Mouse (Mus musculus): Measurements from ENCODE around the gene Raver2. TPM values are rescaled to one million over a fixed set of nuclear protein-coding genes. Genes with fewer than 3 reads are reported as not detected.
A peak's percentile ranks its signal among the peaks of the same experiment; 100 is the strongest.

Raver2 gene
- total RNA-seq, 2 experiments from 2014 or later = 5.9 TPM

- DNase-seq = no peak
Measured at GRCm38 (mm10) chr4:101107122-101107521, 38.3 kb downstream of the Raver2 start.

GRCm38 (mm10) chr4:101121002-101121401, 52.2 kb downstream of the Raver2 start:
- no peak for DNase-seq

- no peak for DNase-seq
Measured at GRCm38 (mm10) chr4:101135013-101135412, 66.2 kb downstream of the Raver2 start.

- DNase-seq = no peak
Measured at GRCm38 (mm10) chr4:101135909-101136308, 67.1 kb downstream of the Raver2 start.

- no peak for DNase-seq
Measured at GRCm38 (mm10) chr4:101137975-101138374, 69.2 kb downstream of the Raver2 start.

DNA sequence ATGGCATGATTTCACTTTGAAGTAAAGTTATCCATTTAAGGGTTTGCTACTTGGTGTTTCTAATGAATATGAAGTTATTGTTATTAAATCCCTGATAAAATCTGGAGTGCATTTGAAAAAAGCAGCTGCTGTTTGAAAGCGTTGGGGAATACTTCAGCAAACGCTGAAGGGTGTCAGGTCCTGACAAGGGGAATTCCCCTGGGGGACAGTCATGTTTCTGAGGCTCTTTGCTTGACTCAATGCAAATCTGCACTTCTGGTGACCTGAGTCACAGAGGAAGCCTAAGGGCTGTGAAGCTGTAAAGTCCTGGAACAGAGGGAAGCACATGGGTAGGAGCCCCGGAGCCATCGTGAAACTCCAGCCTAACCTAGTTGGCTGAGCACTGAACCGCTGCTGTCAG, 73.0 kb downstream of the Raver2 start:
- DNase-seq = no peak

GRCm38 (mm10) chr4:101143901-101144300, 75.1 kb downstream of the Raver2 start:
- no peak for DNase-seq

DNA sequence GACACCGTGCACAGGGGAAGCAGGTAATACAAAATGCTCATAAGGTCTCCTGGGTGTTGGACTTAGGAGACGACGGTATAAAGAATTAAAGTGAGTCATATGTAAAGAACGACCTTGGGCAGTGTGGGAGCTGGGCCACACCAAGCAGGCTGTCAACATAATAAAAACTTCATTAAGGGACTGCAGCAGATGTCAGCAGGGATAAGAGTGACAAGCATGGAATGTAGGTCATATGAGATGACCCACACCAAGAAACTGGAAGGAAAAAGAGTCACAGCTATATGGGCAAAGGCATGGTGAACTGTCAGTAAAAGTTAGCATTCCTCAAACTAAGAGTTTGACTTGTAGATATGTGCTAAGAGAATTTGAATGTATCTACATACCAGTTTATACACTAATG, 75.6 kb downstream of the Raver2 start:
- DNase-seq = no peak

GRCm38 (mm10) chr4:101144790-101145189, 76.0 kb downstream of the Raver2 start:
- no peak for DNase-seq

- DNase-seq = peak; percentile 64
Measured at GRCm38 (mm10) chr4:101146047-101146745, 77.4 kb downstream of the Raver2 start.

DNA sequence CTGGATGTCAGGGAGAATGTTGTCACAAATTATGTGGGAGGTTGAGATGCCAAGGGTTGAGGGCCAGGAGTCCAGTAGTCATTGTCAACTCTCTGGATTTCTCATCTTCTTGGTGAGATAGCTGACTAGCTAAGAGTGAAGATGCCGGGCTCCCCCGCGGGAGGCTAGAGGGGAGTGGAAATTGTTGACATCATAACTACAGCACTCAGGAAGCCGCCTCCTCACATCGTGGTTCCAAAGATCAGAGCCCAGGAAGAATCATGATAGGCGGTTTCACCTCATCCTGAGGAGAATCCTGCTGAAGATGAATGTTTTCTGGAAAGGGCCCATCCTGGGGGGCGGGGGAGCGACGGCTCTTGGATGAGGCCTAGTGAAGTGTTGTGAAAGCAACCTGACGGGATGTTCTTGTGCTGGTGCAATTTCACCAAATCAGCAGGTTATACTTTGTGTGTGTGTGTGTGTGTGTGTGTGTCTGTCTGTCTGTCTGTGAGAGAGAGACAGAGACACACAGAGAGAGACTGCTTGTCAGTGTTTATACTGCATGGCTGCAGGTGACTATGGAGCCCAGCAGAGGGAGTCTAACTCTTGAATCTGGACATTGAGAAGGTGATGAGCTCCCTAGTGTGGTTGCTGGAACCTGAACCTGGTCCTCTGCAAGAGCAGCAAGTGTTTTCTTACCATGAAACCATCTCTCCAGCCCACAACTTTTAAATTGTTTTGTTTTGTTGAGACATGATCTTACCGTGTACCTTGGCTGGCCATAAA, 78.3 kb downstream of the Raver2 start:
- DNase-seq = no peak

DNA sequence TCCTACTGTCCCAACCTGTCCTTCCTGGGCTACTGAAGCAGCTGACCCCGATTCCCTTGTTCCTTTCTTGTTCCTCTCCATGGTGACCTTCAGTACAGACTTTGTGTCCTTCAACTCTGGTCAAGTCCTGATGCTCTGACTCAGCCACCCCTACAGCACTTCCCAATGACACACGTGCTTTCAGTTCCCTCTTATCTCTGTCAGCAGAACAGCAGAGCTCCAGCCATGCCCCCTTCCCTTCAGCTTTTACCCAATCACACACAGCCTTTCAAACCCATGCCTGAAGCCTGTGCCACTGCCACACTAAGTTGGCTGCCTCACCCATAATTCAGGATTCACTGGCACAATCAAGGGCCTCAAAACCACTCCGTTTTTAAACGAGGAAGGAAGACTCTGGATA, 86.8 kb downstream of the Raver2 start:
- no peak for DNase-seq

- DNase-seq = no peak
Measured at GRCm38 (mm10) chr4:101157476-101157875, 88.7 kb downstream of the Raver2 start.

DNA sequence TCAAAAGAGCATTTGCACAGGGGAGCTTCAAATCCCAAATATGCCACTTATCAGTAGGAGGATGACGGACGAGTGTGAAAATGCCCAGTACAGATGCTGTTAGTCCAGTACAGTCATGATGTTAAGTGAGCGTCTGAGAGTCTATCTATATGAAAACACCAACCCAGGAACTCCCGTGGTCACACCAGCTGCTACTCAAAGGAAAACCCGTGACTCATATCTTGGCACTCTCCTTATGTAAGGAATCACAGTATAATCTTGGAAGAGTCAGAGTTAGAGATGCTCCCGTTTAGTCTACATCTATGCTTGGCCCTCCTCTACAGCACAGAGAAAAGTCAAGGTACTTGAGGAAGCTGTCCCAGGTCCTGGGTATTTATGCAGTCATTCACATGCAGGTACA, 89.5 kb downstream of the Raver2 start:
- DNase-seq = no peak

GRCm38 (mm10) chr4:101159191-101159764, 90.5 kb downstream of the Raver2 start:
- DNase-seq = no peak

DNA sequence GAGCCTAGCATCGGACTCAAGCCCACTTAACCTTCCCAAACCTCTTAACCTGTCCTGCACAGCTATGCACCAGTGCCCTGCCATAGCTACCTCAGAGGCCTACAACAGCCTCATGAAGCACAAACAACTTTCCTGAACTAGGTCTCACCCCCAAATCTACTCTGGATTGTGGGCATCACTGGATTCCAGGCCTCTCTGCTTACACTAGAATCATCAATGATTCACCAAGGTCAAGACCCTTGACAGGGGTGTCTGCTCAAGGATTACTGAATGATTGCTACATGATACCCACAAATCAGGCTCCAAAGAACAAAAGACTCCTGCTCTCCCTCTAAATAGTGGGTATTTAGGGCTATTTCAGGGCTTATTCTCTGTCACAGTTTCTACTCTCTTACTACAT, 92.0 kb downstream of the Raver2 start:
- no peak for DNase-seq

DNA sequence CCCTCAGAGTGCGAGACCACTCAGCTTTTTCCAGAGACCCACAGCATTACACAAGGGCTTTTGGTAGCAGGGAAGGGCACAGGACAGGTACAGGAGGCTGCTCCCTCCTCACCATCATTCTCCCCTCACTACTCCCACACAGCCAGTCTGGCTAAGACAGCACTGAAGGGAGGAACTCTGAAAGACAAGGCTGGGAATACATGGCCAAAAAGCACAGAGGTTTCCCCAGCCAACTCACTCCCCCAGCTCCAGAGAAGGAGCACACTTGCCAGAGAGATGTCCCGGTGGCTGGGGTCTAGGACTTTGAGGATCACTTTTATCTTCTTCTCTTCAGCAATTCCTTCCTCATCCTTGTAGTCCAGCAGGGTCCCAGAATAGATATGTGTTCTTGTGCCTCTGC, 95.4 kb downstream of the Raver2 start:
- DNase-seq = no peak

DNA sequence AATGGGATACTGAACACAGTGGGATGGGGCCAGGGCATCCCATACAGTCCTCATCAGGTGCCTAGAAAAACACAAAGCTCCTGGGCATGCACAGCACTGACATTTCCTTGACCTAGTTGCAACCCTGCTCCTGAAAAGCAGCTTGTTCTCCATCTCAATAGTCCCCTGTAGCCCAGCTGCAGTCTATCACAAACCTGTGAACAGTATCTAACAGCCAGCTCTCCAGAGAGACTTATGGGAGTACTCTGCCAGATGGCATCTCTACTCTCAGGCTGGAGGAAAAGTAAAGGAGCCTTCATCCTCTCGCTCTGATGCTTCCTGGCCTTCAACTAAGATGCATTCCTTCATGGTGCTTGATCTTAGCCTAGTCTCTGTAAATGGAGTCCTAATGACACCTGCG, 95.9 kb downstream of the Raver2 start:
- DNase-seq = no peak

GRCm38 (mm10) chr4:101165776-101166175, 97.0 kb downstream of the Raver2 start:
- DNase-seq = no peak

- no peak for DNase-seq
Measured at GRCm38 (mm10) chr4:101167777-101168176, 99.0 kb downstream of the Raver2 start.

DNA sequence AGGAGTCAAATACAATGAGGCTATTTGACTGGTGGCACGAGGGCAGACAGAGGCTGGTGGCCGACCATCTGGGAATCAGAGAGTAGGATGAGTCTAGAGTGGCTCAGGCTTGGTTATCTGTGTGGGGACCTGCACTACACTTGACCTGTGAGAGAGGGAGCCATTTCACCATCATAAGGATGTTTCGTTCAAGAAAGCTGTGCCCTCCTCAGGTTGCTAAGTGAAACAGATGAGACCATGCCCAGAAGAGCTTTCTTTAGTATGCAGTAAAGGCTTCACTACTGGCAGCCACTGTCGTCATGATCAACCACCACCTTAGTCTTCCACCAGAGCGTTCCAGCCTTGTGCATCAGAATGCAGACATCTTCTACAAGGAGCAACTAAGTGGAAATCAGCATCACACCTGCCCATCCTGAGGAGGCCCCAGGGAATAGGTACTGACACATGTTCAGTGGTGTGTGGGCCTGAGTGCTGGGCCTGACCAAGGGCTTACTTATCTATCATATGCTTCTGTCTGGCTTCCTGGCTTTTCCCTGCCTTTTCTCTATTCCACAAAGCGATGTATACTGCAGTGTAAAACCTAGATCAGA, 99.5 kb downstream of the Raver2 start:
- no peak for DNase-seq

GRCm38 (mm10) chr4:101172738-101173137, 104.0 kb downstream of the Raver2 start:
- no peak for DNase-seq

All from gastrocnemius, postnatal 10 days (tissue).